Mouse (Mus musculus) CD4-positive, CD25-positive, alpha-beta regulatory T cell, adult 2 months (primary cell): ENCODE measurements around the gene Tcte2.
A peak's percentile ranks its signal among the peaks of the same experiment; 100 is the strongest.
"Not testable (repeated sequence)": the region's sequence is repeated elsewhere in the genome, so short reads cannot be mapped to it uniquely, and the experiment has no call there.

Experiments
- DNase-seq: peaks from one replicate; pipeline ENCODE4 v3.0.0-alpha.2; 2012; ENCODE audit warnings: low read depth, low spot score

Gene Tcte2

GRCm38 (mm10) chr17:13761179-13761913 lies at the start of gene Tcte2:
Gene Tcte2 (minus strand): TSS chr17:13761825.
- peak; percentile 28 for DNase-seq

GRCm38 (mm10) chr17:13806016-13806415 lies 44.4 kb upstream of the Tcte2 start:
- DNase-seq = no peak

GRCm38 (mm10) chr17:13802836-13803408 lies 41.3 kb upstream of the Tcte2 start:
- DNase-seq = no peak

GRCm38 (mm10) chr17:13797691-13798090 lies 36.1 kb upstream of the Tcte2 start:
- DNase-seq = no peak

GRCm38 (mm10) chr17:13790033-13790432 lies 28.4 kb upstream of the Tcte2 start:
- not testable (repeated sequence) for DNase-seq

GRCm38 (mm10) chr17:13783469-13783868 lies 21.8 kb upstream of the Tcte2 start:
- DNase-seq = no peak

GRCm38 (mm10) chr17:13781948-13782347 lies 20.3 kb upstream of the Tcte2 start:
- DNase-seq = no peak

- no peak for DNase-seq
Observed at GRCm38 (mm10) chr17:13778865-13779264, 17.2 kb upstream of the Tcte2 start.

- no peak for DNase-seq
Observed at GRCm38 (mm10) chr17:13777676-13778075, 16.1 kb upstream of the Tcte2 start.

GRCm38 (mm10) chr17:13769256-13769655 lies 7.6 kb upstream of the Tcte2 start:
- DNase-seq = no peak

GRCm38 (mm10) chr17:13768531-13768930 lies 6.9 kb upstream of the Tcte2 start:
- no peak for DNase-seq

- not testable (repeated sequence) for DNase-seq
Observed at GRCm38 (mm10) chr17:13764911-13765310, 3.3 kb upstream of the Tcte2 start.

- no peak for DNase-seq
Observed at GRCm38 (mm10) chr17:13763819-13764218, 2.2 kb upstream of the Tcte2 start.

- DNase-seq = no peak
Observed at GRCm38 (mm10) chr17:13760675-13761178, 898 bp downstream of the Tcte2 start.

- DNase-seq = peak; percentile 69
Observed at GRCm38 (mm10) chr17:13759853-13760627, 1.6 kb downstream of the Tcte2 start, which contains the start of gene Afdn. Gene Afdn (plus strand): TSS chr17:13760539.

- DNase-seq = no peak
Observed at GRCm38 (mm10) chr17:13759156-13759852, 2.3 kb downstream of the Tcte2 start.

- no peak for DNase-seq
Observed at GRCm38 (mm10) chr17:13758586-13758985, 3.0 kb downstream of the Tcte2 start.

GRCm38 (mm10) chr17:13754940-13755339 lies 6.7 kb downstream of the Tcte2 start:
- no peak for DNase-seq

- no peak for DNase-seq
Observed at GRCm38 (mm10) chr17:13753918-13754317, 7.7 kb downstream of the Tcte2 start.

- no peak for DNase-seq
Observed at GRCm38 (mm10) chr17:13749027-13749426, 12.6 kb downstream of the Tcte2 start.

GRCm38 (mm10) chr17:13747681-13748080 lies 13.9 kb downstream of the Tcte2 start:
- DNase-seq = no peak

- DNase-seq = peak; percentile 5
Observed at GRCm38 (mm10) chr17:13746330-13746729, 15.3 kb downstream of the Tcte2 start.
